Mouse (Mus musculus) limb, embryonic 10.5 days (tissue): Measurements from ENCODE around the gene Cit. TPM values are rescaled to one million over a fixed set of nuclear protein-coding genes. Genes with fewer than 3 reads are reported as not detected.
A peak's percentile ranks its signal among the peaks of the same experiment; 100 is the strongest.

Source experiments
- DNase-seq: peaks from one replicate; pipeline ENCODE4 v3.0.0-alpha.2; 2017; ENCODE audit warnings: low spot score
- H3K27ac ChIP-seq: fragments of 300-500 bp; sonication (generic); 2 replicates; pipeline ENCODE4 v1.5.1; 2016; ENCODE audit warnings: mild to moderate bottlenecking
- H3K27me3 ChIP-seq: fragments of 300-500 bp; sonication (generic); 2 replicates; pipeline ENCODE4 v1.6.1; 2016; ENCODE audit warnings: low read depth, mild to moderate bottlenecking; ENCODE audit not compliant: poor library complexity, severe bottlenecking
- H3K36me3 ChIP-seq: fragments of 300-500 bp; sonication (generic); 2 replicates; pipeline ENCODE4 v1.6.1; 2016; ENCODE audit warnings: mild to moderate bottlenecking, moderate library complexity
- H3K4me1 ChIP-seq: fragments of 300-500 bp; sonication (generic); 2 replicates; pipeline ENCODE4 v1.6.1; 2016
- H3K4me3 ChIP-seq: fragments of 300-500 bp; sonication (generic); 2 replicates; pipeline ENCODE4 v1.5.1; 2016; ENCODE audit warnings: mild to moderate bottlenecking, moderate library complexity
- H3K9me3 ChIP-seq: fragments of 300-500 bp; sonication (generic); replicated peaks from 2 replicates; pipeline ENCODE4 v1.6.1; 2016; ENCODE audit warnings: mild to moderate bottlenecking
- WGBS: fragments of 180-500 bp; shearing (Covaris S2); methylation state at CpG from one replicate; pipeline ENCODE4 v1.1.7; 2016; 5-methylcytosine and 5-hydroxymethylcytosine counted together
- polyA plus RNA-seq: library from polyadenylated mRNA; unstranded; fragments of >200 nt; fragmentation: Nextera tagmentation; extraction: Ambion mirVana; gene quantifications from 2 replicates; pipeline ENCODE4 v1.2.1, GENCODE M21; 2016

Cit gene
- polyA plus RNA-seq, 1 experiment from 2014 or later: 39.4 TPM

DNA sequence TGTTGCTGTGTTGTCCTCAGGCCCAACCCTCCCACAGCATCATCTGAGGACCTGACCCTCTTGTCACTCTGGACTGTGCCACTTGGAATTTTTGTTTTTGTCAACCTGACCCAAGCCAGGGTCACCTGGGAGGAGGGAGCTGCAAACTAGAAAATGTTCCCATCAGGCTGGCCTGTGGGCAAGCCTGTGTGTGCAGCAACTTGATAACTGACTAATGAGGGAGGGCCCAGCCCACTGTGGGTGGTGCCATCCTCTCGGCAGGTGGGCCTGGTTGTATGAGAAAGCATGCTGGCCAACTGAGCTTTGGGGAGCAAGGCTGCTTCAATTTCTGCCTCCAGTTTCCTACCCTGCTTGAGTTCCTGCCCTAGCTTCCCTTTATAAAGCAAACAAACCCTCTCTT is 113.3 kb downstream of the Cit start:
- 78% methylated on average over 1 of the region's 1 CpGs for WGBS
- no peak overlapping the region for H3K27ac ChIP-seq
- peaks cover 71% of the 10 kb centered on the region for H3K36me3 ChIP-seq
- DNase-seq: no peak
- no peaks in the 10 kb centered on the region for H3K4me1 ChIP-seq
- no peak overlapping the region for H3K4me3 ChIP-seq
- no peaks in the 10 kb centered on the region; the same call in 1 of the 2 replicates for H3K9me3 ChIP-seq
- H3K27me3 ChIP-seq: no peaks in the 10 kb centered on the region

DNA sequence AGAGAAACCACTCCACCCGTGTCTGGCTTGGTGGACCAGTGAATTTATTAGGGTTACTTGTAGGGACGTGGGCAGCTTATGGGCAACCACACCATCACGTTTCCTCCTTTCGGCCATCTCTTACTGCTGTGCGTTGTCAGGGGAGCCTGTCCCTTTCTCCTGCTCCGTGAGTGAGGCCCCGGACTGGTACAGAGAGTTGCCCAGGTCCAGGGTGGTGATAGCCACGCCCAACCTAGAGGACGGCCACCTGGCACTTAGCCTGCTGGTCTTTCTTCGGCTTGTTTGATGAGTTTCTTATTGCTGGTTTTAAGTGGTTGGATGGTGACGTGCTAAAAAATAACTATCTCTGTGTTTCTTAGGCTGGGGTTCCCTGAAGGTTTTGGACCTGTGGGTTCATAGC is 113.7 kb downstream of the Cit start:
- no peaks in the 10 kb centered on the region; the same call in 1 of the 2 replicates for H3K9me3 ChIP-seq
- 92% methylated on average over 11 of the region's 11 CpGs for WGBS
- H3K4me1 ChIP-seq: no peaks in the 10 kb centered on the region
- H3K27ac ChIP-seq: no peak overlapping the region
- DNase-seq: no peak
- peaks cover 70% of the 10 kb centered on the region for H3K36me3 ChIP-seq
- no peak overlapping the region for H3K4me3 ChIP-seq
- H3K27me3 ChIP-seq: no peaks in the 10 kb centered on the region

DNA sequence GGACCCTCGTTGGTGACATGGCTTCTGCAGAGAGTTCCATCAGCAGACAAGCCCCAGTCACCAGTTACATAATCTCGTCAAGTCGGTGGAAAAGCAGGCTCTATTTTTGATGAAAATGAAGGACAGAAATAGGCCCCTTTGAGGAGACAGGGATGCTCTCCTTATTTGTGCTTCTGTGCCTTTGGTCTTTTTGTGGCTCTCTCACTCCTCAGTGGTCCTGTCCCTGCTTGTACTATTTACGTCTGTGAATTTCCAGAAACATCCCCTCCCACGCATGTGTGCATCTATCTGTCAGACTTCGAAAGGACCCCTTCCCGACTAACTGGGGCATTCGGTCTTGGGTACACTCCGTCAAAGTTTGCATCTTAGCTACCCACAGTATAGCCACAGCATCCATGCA is 116.7 kb downstream of the Cit start:
- Histone ChIP-seq H3K4me1 (no peaks in the 10 kb centered on the region), H3K9me3 (no peaks in the 10 kb centered on the region; the same call in 1 of the 2 replicates), H3K36me3 (peaks cover 49% of the 10 kb centered on the region), H3K27me3 (no peaks in the 10 kb centered on the region), H3K4me3 (no peak overlapping the region), H3K27ac (no peak overlapping the region)
- DNase-seq: no peak
- 94% methylated on average over 9 of the region's 9 CpGs for WGBS

GRCm38 (mm10) chr5:115971236-115971635 is 126.2 kb downstream of the Cit start:
- Histone ChIP-seq H3K36me3 (peaks cover 76% of the 10 kb centered on the region), H3K4me1 (no peaks in the 10 kb centered on the region), H3K27me3 (no peaks in the 10 kb centered on the region), H3K4me3 (no peak overlapping the region), H3K9me3 (no peaks in the 10 kb centered on the region), H3K27ac (no peak overlapping the region)
- no peak for DNase-seq
- WGBS: 91% methylated on average over 15 of the region's 15 CpGs

DNA sequence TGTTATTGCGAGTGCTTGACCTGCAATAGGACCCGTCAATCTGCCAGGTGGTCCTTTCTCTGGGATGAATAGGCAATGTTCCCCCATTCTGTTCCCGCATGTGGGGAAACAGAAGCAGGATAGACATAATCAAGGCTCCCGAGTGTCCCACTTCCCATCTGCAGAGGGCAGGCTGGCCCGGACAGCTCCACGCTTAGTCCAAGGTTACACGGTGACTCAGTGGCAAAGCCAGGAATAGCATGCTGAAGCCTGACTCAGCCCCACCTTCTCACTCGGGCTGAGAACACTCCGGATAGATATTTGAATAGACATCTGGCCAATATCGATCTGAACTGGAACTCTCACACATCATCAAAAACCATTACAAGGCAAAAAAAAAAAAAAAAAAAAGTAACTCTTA is 130.6 kb downstream of the Cit start:
- Histone ChIP-seq H3K27me3 (no peaks in the 10 kb centered on the region), H3K36me3 (peaks cover 81% of the 10 kb centered on the region), H3K27ac (no peak overlapping the region), H3K9me3 (no peaks in the 10 kb centered on the region), H3K4me3 (no peak overlapping the region), H3K4me1 (peaks cover 18% of the 10 kb centered on the region)
- no peak for DNase-seq
- WGBS: 92% methylated on average over 10 of the region's 10 CpGs

- H3K27ac ChIP-seq: no peak overlapping the region
- peaks cover 79% of the 10 kb centered on the region for H3K36me3 ChIP-seq
- WGBS: 94% methylated on average over 5 of the region's 5 CpGs
- H3K4me3 ChIP-seq: no peak overlapping the region
- peaks cover 18% of the 10 kb centered on the region for H3K4me1 ChIP-seq
- no peak for DNase-seq
- H3K27me3 ChIP-seq: no peaks in the 10 kb centered on the region
- no peaks in the 10 kb centered on the region for H3K9me3 ChIP-seq
Observed at GRCm38 (mm10) chr5:115976446-115976845, 131.4 kb downstream of the Cit start.

DNA sequence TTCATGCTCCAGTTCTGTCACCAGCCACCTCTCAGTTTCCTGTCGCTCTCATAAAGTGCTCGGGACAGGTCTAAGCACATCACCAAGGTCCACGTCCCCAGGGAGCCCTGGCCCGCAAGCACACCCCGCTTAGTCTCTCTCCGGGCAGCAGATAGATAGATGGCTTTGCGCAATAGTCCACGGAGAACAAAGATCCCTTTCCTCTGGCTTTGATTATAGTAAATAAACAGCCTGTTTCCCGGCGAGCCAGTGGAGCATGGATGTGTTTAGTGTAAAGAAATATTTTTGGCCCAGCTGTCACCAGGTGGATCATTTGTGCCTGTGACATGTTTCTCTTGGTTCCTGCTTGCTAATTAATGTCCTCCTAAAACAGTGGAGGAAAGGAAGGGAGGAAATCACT is 132.2 kb downstream of the Cit start:
- peaks cover 18% of the 10 kb centered on the region for H3K4me1 ChIP-seq
- no peaks in the 10 kb centered on the region for H3K27me3 ChIP-seq
- H3K27ac ChIP-seq: no peak overlapping the region
- H3K4me3 ChIP-seq: no peak overlapping the region
- no peak for DNase-seq
- H3K9me3 ChIP-seq: no peaks in the 10 kb centered on the region
- WGBS: 66% methylated on average over 10 of the region's 10 CpGs
- H3K36me3 ChIP-seq: peaks cover 79% of the 10 kb centered on the region

GRCm38 (mm10) chr5:115977757-115978156 is 132.7 kb downstream of the Cit start:
- 79% methylated on average over 10 of the region's 10 CpGs for WGBS
- Histone ChIP-seq H3K27ac (peak overlapping the region; percentile 61), H3K9me3 (no peaks in the 10 kb centered on the region), H3K4me3 (no peak overlapping the region), H3K4me1 (peaks cover 18% of the 10 kb centered on the region), H3K36me3 (peaks cover 83% of the 10 kb centered on the region), H3K27me3 (no peaks in the 10 kb centered on the region)
- no peak for DNase-seq

DNA sequence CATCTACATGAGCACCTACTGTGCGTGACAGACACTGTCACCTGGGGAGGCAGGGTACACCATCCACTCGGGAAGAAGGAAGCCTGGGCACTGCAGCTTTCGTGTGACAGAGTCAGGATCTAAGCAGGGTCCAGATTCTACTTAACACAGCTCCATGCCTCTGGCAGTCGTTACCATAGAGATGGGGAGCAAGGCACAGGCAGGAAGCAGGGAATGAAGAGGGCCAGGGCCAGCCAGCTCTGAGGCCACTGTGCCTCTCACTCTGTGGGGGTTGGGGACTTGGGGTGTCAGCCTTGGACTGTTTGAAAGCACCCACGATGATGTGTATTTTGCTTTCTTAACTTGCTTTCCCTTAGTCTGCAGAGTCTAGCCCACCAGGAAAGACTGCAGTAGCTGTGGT is 133.2 kb downstream of the Cit start:
- no peak for DNase-seq
- no peaks in the 10 kb centered on the region for H3K27me3 ChIP-seq
- H3K27ac ChIP-seq: peak overlapping the region; percentile 61
- H3K4me1 ChIP-seq: peaks cover 18% of the 10 kb centered on the region
- H3K36me3 ChIP-seq: peaks cover 84% of the 10 kb centered on the region
- H3K4me3 ChIP-seq: no peak overlapping the region
- no peaks in the 10 kb centered on the region for H3K9me3 ChIP-seq
- WGBS: 68% methylated on average over 5 of the region's 5 CpGs

- DNase-seq: peak; percentile 44
- 58% methylated on average over 16 of the region's 16 CpGs for WGBS
- peaks cover 83% of the 10 kb centered on the region for H3K36me3 ChIP-seq
- no peak overlapping the region for H3K4me3 ChIP-seq
- peaks cover 18% of the 10 kb centered on the region for H3K4me1 ChIP-seq
- H3K9me3 ChIP-seq: no peaks in the 10 kb centered on the region
- no peaks in the 10 kb centered on the region for H3K27me3 ChIP-seq
- no peak overlapping the region for H3K27ac ChIP-seq
Observed at GRCm38 (mm10) chr5:115979134-115979696, 134.1 kb downstream of the Cit start.

GRCm38 (mm10) chr5:115980537-115980936 is 135.5 kb downstream of the Cit start:
- Histone ChIP-seq H3K9me3 (no peaks in the 10 kb centered on the region), H3K36me3 (peaks cover 83% of the 10 kb centered on the region), H3K27ac (0 out of 2 replicates have a peak overlapping the region, but pooled peaks have one; percentile 1), H3K27me3 (no peaks in the 10 kb centered on the region), H3K4me3 (no peak overlapping the region), H3K4me1 (peaks cover 18% of the 10 kb centered on the region)
- WGBS: 93% methylated on average over 9 of the region's 9 CpGs
- no peak for DNase-seq

DNA sequence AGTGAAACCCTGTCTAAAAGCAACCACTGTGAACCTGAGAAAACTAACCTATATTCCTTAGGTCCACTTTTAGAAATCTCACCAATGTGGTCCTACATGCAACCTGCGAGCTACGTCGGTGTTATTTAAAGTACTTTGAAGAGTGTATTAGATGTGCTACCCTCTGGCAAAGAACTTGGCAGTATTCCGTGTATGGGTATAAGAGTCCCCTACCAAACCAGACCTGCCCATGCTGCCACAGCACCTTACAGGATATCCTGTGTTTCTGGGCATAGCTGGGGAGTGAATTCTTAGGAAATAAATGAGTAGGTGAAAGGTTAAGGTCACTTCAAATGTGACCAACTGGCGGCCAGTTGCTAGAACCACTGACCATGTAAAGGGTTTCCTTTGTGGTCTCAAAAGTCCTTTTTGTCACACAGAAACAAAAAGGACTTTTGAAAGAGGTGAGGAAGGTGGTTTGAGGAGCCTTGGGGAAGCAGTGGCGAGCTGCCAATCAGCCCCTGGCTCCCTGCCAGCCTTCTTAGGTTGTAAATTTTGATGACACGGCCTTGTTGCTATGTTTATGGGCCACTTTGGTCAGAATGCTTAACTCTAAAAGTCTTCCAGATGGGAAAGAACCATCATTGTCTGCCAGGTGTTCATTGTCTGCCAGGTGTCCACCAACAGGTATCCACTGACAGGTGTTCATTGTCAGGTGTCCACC is 137.7 kb downstream of the Cit start:
- WGBS: 91% methylated on average over 7 of the region's 7 CpGs
- no peak overlapping the region for H3K27ac ChIP-seq
- no peak overlapping the region for H3K4me3 ChIP-seq
- H3K27me3 ChIP-seq: no peaks in the 10 kb centered on the region
- no peak for DNase-seq
- peaks cover 10% of the 10 kb centered on the region for H3K4me1 ChIP-seq
- no peaks in the 10 kb centered on the region for H3K9me3 ChIP-seq
- peaks cover 90% of the 10 kb centered on the region for H3K36me3 ChIP-seq

GRCm38 (mm10) chr5:115984392-115984791 is 139.3 kb downstream of the Cit start:
- H3K4me3 ChIP-seq: no peak overlapping the region
- WGBS: 91% methylated on average over 6 of the region's 6 CpGs
- DNase-seq: no peak
- no peaks in the 10 kb centered on the region for H3K27me3 ChIP-seq
- no peaks in the 10 kb centered on the region for H3K4me1 ChIP-seq
- no peaks in the 10 kb centered on the region for H3K9me3 ChIP-seq
- no peak overlapping the region for H3K27ac ChIP-seq
- peaks cover 93% of the 10 kb centered on the region for H3K36me3 ChIP-seq
